Mouse (Mus musculus): Measurements from ENCODE around the gene Lum. TPM values are rescaled to one million over a fixed set of nuclear protein-coding genes. Genes with fewer than 3 reads are reported as not detected.

The Lum gene
- total RNA-seq (2023) = not detected

DNA sequence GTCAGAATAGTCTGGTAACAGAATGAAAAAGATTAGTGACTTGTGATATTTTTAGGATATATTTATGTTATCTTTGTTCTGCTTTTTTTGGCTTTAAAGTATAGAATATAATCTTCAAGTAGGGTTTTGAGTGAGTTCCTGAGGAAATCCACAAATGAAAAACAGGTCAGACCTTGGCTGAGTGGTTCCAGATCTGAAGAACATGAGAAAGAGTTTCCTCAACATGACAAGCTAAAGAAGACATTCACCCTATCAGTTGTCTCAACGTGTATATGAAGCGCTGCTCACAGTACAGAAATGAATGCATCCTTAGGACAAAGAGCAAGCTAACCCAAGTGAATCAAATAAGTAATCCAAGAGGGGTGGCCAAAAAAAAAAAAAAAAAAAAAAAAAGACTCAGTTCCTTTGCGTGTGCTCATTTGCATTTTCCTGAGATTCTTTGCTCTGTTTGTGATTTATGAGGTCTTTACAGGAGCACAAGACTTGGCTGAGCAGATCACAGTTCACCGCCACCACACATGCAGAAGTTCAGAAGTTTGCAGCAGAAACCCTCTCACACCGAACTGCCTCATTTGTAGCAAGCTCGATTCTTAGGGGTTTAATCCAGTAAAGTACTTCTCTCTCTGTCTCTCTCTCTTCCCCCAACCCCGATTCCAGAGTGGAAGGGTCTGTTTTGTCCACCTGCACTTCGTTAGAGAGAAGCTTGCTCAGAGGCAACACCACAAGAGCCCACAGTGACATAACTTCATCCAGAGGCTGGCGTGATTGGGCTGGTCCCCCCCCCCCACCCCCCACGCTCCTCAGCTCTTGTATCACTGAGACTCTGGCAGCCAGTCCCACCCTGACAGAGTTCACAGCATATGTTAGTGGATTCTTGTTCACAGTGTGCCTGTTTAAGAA lies at the start of gene Lum:
Lum (plus strand) TSS at position 172 of the 900 bp plus-strand sequence.

DNA sequence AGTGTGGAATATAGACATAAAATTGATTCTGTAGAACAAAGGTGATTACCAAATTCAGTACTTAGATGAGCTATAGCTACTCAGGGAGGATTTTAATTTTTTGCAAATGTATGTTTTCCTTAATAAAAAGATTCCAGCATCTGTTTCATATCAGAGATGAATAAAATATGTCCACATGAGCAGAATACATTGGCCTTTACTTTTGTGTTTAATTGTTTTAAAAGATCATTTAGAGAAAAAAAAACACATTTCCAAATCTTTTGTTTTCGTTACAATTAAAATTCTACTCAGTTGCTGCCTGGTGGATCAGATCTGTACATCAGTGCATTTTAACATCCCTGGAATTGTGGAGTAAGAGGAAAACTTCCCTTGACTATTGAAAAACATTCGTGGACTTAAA lies 41.7 kb downstream of the Lum start, which contains the start of gene Kera:
Kera (plus strand) TSS at position 301 of the 400 bp plus-strand sequence.

Other genes with a start within 250 kb of the Lum start
- under 1 TPM; 0.32 to 0.33 TPM for gene Dcn, start 85.5 kb upstream of the Lum start, total RNA-seq (2023)
- gene Kera, start 41.8 kb downstream of the Lum start, total RNA-seq (2023) = not detected
- gene Epyc, start 78.9 kb downstream of the Lum start, total RNA-seq (2023) = not detected
- not detected for gene Ccer1, start 127.9 kb downstream of the Lum start, total RNA-seq (2023)
- gene C030005K15Rik, start 161.6 kb downstream of the Lum start, total RNA-seq (2023) = not detected

All from T-cell, adult 66 days (primary cell).